Mouse (Mus musculus) lung, postnatal 14 days (tissue): Measurements from ENCODE around the gene Lgr4.
"Not testable (repeated sequence)": the region's sequence is repeated elsewhere in the genome, so short reads cannot be mapped to it uniquely, and the experiment has no call there.

Experiments used
- DNase-seq: peaks from one replicate; pipeline ENCODE4 v3.0.0; 2021

The Lgr4 gene

DNA sequence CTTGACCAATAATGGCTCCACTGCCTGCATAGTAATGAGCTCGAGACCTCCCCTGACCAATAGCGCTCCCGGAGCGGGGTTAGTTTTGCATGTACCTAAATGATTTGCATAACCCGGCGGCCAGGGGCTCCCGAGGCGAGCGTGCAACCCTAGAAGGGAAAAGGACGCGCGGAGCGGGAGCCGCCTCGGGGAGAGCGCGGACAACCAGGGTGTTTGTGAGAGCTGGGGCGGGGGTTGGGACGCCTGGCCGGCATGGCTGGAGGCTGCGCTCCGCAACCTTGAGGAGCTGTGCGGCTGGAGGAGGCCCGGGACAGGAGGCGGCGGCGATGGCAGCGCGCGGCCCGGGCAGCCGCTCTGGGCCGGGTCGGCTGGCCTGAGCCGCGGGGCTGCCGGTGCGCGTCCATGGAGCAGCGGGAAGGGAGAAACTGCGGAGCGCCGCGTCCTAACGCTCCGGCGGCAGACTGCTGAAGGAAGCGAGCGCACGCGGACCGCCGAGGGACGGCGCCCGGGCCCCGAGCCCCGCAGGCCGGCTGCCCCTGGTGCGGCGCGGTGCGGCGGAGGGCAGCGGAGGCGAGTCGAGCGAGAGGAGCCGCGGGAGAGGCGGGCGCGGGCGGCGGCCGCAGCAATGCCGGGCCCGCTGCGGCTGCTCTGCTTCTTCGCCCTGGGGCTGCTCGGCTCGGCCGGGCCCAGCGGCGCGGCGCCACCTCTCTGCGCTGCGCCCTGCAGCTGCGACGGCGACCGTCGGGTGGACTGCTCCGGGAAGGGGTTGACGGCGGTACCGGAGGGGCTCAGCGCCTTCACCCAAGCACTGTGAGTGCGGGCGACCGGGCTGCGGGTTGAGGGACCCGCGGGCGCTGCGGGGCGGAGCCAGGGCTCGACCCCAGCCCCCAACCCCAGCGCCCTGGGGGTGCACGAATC is at the start of gene Lgr4:
TSS of gene Lgr4 (plus strand) at position 152 of the 918 bp plus-strand sequence.
- peak; percentile 92 for DNase-seq

DNA sequence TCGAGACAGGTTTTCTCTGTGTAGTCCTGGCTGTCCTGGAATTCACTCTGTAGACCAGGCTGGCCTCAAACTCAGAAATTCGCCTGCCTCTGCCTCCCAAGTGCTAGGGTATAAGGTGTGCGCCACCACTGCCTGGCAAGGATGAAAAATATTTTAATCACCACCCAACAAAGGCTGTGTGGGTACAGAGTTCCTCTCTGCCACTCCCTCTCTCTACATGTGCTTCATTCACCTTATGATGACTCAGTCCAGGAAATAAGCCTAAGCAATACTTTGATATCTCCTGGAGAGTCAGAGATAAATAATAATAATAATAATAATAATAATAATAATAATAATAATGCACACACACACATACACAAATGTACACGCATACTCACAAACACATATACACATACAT is 38.0 kb upstream of the Lgr4 start:
- DNase-seq: not testable (repeated sequence)

DNA sequence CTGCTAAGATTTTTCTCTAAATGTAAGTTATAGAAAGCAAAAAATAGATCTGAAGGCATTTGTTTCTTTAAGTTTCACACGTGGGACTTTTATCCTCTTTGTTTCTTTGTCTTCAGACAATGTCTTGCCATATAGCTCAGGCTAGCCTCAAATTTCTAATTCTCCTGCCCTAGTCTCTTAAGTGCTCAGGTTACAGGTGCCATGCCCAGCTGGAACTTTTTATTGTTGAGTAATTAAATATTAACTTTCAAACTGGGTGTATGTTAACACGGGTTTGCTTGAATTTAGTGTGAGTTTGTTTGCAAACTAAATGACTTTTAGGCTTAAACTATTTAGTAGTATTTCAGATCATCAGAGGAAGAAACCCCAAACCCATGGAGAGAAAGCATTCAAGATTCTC is 36.3 kb upstream of the Lgr4 start:
- no peak for DNase-seq

DNA sequence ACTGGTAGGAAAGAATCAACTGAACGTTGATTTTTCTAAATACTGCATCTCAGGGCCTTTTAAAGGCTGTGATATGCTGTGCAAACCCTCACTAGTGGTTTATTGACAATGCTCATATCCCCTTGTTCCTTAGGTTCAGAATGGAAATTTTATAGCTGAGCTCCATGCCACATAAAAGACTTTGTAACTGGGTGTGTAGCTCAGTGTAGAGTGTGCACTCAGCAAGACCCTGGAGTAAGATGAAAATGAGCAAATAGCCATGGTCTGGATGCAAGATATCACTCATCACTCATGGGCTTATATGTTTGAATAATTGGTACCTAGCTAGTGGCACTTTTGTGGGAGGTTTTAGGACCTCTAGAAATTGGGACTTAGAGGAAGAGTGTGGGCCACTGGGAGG is 35.8 kb upstream of the Lgr4 start:
- no peak for DNase-seq

DNA sequence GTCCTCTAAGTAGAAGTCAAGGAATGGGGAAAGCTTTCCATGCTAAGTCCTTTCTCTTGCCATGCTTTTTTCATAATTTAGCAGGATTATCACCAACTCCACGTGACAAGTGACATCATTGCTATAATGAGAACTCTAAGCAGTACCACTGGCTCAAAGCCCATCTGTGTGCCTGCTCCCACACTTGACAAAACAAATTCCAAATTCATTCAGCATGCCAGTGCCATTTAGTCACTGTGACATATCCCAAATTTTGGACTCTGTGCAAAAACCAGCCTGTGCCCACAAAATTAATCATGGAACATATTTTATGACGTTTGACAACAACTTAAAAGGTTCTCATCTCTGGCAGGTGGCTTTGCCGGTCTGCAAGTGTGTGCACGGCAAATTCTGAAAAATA is 33.3 kb upstream of the Lgr4 start:
- no peak for DNase-seq

DNA sequence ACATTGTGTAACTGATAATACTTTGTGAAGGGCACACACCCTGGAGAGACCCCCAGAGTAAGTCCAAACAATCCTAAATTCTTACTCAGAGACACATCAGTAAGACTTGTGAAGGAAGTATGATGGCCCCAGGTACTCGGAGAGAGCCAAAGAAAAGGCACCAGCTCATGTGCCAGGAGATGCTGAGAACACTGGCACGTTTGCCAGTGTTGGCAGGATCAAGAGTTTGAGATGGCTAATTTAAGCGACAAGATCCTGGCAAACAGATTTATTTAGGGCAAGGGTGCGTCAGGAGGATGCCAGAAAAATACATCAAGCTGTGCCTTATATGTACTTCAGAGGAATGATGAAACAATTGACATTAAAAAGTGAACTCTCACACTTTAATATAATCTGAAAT is 32.9 kb upstream of the Lgr4 start:
- DNase-seq: no peak

DNA sequence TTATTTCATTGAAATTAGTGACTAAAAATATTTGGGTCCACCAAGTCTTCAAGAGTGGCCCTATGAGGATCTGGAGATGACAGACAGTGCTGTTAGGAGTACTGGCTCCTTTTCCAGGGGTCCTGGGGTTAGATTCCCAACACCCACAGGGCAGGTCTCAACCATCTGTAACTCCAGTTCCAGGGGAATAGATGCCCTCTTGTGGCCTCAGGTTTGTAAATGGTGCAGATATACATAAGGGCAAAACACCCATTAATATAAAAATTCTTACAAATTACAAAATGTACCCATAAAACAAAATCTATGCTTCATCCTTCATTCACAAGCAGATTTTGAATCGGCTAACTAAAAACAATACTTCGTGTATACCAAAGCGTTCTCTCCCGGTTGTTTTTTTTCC is 27.4 kb upstream of the Lgr4 start:
- DNase-seq: no peak

DNA sequence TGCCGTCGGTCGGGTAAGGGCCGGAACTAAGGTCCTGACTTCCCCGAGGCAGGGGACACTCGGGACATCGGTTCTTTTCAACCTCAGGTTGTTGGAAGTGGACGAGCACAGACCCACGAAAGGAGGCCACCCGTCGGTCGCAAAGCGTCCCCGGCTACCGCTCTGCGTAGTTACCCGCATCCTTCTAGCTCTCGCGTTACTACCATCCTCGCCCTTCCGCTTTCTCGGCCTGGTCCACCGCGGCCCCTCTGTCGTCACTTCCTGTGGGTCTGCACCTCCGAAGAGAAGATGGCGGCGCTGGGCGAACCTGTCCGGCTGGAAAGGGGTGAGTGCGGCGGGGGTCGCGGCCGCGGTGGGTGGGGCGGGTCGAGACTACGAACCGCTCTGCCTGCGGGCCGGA is 26.9 kb upstream of the Lgr4 start, which contains the start of gene Lin7c:
TSS of gene Lin7c (plus strand) at position 257 of the 400 bp plus-strand sequence.
- DNase-seq: peak; percentile 95

DNA sequence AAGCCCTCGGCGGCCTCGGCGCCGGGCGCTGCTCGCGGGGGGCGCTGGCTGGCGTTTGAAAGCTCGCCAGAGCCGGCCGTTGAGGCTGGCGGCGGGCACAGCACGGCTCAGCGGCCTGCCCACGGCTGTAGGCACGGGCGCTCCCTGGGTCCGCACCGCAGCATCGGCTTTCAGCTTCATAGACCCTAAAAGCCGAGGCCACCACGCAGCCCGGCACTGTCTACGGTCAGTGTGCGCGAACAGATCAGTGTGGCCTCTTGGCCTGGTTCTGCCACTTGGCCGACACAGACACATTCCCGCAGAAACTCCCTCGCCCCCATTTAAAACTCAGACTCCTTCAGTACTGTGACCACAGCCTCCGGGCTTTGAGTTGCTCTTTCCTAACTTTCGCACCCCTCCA is 26.4 kb upstream of the Lgr4 start:
- no peak for DNase-seq

DNA sequence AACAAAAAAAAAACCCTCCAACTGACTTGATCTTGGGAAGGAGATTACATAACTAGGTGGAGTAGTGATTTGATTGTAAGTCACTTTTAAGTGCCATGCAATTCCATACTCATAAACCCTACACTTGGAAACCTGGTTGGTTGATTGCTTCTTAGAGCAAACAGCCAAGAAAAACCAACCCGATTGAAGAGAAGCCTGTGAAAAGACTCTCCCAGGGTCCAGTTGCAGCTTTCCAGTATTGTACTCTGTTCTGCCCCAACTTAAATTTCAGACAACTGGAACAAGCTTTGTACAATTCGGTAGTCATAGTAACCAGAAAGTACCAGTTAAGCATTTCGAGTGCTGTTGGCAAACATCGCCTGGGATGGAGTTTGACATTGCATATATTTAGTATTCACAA is 26.0 kb upstream of the Lgr4 start:
- DNase-seq: peak; percentile 21

DNA sequence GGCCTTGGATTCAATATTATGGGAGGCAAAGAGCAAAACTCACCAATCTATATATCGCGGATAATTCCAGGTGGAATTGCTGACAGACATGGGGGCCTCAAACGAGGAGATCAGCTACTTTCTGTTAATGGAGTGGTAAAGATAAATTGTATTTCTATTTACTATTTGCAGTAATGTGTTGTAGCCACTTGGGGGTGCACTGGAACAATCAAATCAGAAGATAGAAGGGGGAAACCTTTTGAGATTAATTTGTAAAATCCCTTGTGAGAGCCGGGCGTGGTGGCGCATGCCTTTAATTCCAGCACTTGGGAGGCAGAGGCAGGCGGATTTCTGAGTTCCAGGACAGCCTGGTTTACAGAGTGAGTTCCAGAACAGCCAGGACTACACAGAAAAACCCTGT is 21.1 kb upstream of the Lgr4 start:
- no peak for DNase-seq

DNA sequence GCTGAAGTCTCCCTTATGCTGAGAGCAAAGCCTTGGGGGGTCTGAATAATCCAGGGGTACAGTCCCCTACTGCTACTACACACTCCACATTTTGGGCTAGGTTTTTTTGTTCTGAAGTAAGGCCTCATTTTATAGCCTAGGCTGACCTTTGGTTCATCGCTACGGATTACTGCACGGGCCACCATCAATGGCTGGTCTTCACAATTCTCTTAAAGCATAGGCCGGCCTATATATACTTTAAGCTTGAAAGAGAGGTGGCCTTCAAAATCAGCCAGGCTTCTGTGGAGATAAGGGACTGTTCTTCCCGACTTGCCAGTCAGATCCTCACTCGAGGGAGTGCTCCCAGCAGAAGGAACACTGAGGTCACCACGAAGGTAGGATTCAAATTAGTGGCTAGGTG is 14.6 kb upstream of the Lgr4 start:
- DNase-seq: no peak

DNA sequence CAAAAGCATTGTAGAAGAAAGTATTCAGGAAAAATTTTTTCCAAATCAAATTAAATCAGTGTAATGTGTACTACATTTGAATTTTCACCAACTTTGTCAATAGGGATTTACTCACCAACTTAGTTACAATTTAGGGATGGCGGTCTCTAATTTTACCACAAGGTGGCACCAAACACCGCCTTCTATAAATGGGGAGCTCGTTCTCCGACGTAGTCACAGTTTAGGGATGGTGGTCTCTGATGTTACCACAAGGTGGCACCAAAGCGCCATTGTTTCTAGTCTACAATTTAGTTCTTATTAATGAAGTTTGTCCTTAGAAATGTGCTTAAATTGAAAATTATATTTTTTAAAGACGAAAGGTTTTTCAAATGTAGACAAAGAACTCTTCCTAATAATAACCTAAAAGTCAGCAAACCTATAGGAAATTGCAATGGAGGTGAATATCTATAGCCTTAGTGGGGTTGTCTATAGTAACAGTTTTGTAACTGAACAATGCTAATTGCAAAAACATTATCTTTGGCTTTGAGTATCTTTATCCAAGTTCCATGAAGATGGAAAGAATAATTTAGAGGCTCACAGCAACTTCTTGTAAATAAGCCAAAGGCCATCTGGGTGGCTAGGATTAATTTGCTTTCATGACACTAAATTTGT is 13.2 kb upstream of the Lgr4 start:
- peak; percentile 92 for DNase-seq

DNA sequence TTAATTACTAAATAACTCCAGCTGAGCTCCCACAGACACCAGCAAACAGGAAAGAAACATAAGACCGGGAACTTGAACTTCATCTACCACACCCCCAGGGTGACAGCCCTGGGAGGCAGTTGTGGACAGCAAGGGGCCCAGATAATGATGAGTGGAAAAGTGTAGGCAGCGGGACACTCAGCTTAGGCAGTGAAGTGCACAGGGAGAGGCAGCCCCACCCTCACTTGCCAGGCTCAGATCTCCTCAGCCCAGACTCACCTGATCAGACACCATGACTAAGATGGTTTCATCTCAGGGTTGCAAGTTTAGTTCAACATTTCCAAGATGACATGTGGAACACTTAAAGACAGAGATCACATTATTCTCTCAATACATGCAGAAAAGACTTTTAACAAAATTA is 8.3 kb upstream of the Lgr4 start:
- no peak for DNase-seq

DNA sequence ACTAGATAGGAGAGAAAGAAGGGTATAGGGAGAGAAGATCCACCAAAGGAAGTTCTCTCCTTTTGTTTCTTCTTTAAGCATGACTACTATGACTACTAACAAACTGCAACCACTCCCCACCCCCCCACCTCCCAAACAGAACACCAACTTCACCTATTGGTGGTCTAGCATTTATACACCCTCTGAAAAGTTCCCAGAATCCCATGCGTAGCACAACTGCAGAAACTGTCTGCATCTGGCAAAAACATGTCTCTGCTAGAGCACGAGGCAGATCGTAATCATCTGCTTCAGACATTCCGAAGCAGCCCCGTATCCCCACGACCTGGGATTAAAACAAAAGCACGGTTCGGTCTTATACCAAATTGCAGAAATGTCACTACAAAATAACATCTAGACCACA is 5.2 kb upstream of the Lgr4 start:
- no peak for DNase-seq

DNA sequence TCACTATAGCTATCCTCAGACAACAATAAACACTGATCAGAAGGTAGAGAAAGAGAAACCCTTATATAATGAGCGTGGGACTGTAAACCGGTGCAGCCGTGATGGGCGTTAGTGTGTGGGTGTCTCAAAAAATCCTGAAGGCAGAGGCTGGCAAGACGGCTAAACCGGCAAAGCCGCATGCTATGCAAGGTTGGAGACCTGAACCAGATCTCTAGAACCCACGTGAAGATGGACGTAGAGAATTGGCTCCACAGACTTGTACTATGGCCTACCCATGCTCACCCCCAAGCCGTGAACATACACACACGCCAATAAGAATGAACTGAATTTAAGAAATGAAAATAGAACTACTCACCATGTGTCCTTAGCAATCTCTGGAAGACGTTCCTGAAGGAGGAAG is 4.7 kb upstream of the Lgr4 start:
- no peak for DNase-seq

DNA sequence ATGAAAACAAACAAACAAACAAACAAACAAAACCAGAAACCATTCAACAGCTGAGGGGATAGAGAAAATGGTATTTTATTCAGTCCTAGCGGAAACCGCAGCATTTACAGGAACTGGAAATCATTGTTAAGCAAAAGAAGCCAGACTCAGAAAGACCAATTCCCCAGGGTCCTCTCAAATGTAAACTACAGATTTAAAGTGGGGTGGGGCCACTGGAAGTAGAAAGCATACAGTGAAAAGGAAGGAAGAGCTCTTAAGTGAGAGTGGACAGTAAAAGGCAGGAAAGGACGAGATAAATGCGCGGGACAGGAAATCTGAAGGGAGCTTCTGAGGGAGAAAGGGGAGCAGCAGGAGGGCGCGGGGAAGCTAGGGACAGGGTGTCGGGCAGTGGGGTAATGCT is 4.2 kb upstream of the Lgr4 start:
- no peak for DNase-seq

DNA sequence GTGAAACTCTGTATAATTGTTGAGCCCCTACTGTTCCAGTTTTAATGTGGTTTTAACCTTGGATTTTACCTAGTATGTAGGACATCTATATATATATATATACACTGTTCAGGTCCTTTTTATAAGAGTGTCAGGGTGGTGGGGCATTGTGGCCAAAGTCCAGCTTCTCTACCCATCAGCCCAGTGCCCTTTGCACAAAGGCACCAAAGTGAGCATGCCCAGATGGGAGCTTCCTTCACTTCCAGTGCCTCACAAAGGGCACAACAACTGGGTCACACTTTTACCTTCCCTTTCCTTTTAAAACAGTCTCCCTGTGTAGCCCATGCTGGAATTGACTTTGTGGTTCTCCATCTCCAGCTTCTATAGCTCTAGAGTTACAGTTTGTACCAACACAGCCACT is 2.8 kb upstream of the Lgr4 start:
- DNase-seq: no peak

DNA sequence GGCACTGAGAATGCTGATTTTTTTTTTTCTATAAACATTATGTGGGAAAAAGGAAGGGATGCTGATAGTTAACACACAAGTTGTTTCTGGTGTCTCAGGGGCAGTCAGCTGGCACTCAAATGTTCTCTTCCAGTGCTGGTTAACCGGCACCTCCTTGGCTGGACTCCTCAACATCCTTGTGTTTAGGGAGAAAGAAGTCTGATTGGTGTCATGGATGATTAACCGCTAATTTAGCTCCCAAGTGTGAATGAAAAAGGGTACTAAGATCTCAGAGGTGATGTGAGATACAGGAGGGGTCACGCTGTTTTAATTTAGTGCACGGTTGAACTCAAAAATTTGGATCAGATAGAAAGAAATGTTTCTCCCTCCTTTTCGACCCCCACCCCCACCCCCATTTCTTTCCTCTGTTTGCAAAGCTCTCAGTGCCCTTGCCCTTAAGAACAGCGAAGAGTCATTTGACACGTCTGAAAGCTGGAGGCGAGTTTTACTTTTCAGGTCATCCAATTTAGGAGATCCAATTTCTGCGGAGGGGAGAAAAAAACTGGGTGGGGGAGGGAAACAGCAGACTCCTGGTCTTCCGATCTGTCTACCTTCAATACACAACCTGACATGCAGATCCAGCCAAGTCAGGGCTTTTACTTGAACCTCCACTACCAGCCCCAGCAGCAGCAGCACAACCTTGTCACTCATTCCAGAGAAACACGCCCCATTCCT is 508 bp upstream of the Lgr4 start:
- no peak for DNase-seq

DNA sequence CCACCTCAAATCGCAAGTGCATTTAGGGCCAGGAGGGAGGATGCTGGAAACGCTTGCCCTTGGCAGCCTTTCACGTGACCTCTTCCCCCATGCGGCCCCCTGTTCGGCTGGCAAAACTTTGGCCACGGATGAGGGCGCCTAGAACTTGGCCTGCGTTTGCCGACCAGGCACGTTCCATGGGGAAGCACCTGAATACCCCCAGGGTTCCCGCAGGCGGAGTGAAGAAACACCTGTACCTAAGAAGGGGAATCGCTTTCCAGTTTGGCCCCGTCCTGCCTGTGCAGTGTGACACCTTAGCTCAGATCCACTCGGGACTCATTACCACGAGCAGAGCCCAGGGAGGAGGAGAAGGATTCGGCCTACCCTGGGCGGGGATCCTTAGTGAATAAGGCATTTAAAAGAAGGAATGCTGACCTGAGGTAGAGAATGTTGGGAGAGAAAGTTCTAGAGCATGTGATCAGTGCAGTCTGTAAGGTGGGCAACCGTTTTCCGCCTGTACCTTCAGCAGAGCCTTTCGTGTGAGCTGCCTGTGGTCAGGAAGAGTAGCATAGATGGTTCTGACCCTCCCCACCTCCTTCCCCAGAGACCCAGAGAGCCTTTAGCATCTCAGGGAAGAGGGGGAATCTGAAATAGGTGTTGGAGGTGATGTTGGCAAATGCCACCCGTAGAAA is 1.3 kb downstream of the Lgr4 start:
- no peak for DNase-seq

DNA sequence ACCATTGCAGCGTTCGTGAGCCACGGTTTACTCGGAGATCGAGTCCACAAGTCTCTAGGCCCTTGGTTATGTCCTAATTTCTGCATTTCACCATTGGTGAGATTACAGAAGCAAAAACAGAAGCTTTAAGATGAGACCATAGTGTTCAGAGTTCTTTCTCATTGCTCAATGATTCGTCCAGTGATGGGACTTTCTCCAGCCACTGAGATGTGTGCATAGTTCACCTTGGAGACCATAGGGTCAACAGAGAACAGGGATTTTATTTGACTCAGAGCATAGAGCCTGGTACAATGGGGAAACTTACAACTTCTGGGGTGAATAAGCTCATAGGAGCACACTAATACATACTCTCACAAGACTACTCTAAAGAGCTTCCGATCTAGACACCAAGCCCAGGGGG is 3.0 kb downstream of the Lgr4 start:
- no peak for DNase-seq

DNA sequence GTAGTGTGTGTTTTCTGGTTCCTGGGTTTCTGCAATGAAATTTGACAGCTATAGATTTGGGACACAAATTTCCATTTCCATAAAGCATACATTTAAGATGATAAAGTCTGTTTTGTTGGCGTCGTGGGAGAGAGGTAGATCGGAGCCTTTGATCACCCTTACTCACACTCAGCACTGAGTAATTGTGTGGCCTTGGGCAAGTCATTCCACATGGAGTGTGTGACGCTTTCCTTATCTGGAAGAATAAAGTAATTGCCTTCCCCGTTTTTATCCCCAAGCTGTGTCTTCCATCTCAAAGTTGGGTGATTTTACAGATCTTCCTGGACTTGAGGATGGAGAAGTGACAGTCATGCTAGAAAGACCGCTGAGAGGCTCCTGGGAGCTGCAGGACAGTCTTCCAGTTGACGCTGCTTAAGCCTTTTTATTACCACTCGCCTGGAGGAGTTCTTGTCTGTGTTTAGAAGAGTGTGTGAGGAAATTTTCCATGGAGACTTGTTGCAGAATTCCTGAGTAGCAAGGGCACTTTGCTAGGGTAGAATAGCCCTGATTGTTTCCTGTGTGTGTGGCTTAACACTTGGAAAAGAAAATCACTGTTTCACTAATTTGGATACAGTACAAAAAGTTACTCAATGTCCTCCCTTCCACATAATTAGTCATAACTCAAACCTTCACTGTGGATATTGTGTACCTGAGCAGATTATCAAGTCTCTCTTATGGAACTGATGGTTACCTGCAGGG is 4.0 kb downstream of the Lgr4 start:
- DNase-seq: no peak

DNA sequence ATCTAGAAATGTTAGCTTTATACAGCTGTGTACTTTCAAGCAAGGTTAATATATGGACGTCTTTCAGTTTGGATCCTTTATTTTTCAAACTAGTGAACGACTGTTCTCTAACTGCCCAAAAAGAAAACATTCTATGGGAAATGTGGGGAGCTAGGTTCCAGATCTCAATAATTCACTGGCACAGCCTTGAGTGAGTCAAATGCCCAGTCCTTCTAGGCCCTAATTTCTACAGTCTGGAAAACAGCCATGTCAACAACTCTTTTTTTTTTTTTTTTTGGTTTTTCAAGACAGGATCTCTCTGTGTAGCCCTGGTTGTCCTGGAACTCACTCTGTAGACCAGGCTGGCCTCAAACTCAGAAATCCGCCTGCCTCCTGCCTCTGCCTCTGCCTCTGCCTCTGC is 4.9 kb downstream of the Lgr4 start:
- DNase-seq: no peak
